Mouse (Mus musculus) cerebellum, adult (tissue): Measurements from ENCODE around the gene Os9.

Experiments used
- ATAC-seq: cut with Nextera tagmentation; 2 replicates; pipeline ENCODE4 v1.9.2; 2017; ENCODE audit warnings: mild to moderate bottlenecking, moderate library complexity, mixed read lengths; ENCODE audit not compliant: insufficient number of reproducible peaks, low FRiP score, low TSS enrichment

Gene Os9

DNA sequence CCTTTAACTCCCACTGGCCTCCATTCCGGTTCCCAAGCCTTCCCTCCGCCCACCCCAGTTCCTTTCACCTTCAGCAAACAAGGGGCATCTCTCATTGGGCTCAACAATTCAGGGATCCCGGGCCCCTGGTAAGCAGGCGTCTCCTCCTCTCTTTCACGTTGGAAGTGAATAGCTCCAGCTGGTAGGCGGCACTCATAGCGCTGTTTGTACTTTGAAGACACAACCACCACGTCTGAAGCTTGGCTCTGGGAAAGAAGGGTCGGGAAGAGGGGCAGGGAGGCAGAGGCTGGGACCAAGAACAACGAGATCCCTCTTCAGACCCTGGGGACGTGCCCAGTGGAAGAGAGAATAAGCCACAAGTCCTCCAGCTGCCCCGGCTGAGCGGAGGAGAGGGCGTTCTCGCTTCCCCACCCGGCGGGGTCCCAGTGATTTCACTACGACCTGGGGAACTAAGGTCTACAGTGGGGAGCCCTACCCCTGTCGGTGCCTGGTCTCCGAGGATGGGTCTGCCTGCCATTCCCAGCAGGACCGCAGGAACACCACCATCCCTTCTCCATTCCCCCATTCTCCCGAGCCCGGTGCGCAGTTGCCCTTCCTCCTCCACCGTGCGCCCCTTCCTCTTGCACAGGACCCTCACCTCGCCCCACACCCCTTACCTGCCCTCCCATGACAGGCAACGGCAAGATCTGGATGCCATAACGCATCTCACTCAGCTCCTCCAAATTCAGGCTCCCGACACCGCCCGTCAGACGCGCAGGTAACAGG lies 448 bp downstream of the Os9 start:
- ATAC-seq, result 0 out of 2 replicates have a peak, but pooled peaks have one; percentile 7

DNA sequence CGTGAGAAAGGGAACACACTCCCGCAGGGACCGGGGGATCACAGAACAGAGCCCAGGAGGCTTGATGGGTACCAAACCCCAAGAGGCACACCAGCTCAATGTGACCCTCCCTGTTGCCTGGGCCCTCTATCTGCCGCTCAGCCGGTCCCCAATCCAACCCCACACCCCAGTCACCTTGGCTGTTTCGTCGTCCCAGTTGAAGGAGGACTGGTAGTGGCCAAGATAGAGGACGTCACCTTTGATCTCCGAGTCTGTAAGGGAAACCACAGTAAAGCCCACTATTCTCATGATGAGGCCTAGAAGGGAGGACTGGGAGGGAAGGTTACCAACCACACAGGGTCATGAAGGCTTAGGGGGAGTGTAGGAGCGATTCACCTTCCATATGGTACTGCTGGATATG lies 1.7 kb downstream of the Os9 start:
- no peak for ATAC-seq

DNA sequence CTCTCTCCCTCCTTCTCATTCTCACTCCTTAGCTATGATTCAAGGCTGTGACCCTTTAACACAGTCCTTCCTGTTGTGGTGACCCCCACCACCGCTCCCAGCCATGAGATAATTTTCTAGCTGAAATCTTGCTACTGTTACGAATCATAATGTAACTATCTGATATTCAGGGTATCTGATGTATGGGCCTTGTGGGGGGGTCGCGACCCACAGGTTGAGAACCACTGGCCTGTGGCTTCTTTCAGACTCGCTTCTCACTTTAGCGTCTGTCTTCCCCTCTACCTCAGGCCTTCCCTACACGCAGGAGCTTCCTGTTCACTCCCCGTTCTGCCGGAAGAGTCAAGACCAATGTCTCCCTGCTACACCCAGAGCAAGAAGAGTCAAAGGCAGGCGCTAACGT lies 2.5 kb downstream of the Os9 start:
- no peak for ATAC-seq

DNA sequence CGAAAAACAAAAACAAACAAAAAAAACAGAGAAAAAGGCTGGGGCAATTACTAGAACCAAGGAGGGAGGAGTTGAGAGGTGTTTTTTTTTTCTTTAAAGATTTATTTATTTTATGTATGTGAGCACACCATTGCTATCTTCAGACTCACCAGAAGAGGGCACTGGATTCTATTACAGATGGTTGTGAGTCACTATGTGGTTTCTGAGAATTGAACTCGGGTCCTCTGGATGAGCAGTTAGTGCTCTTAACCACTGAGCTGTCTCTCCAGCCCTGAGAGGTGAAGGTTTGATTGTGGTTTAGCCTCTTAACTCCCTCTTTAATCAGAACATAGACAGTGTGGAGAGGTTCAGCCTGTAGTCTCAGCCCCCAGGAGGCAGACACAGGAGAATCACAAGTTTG lies 5.9 kb downstream of the Os9 start:
- ATAC-seq, result no peak

DNA sequence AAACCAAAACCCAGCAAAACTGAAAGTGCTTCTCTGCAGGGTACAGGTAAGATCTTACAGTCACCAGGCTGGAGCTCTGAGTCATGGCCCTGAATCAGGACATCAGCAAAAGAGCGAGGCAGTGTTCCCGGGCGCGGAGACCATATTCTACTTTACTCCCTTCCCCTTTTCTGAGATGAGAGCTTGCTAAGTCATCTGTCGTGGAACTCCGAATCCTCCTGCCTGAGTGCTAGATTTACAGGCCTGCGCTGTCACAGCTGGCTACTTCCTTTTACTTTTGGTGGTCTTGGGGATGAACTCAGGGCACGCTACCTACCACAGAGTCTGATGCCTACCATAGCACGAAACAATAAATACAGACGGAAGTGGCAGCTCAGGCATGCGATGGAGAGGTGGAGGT lies 6.5 kb downstream of the Os9 start:
- no peak for ATAC-seq

DNA sequence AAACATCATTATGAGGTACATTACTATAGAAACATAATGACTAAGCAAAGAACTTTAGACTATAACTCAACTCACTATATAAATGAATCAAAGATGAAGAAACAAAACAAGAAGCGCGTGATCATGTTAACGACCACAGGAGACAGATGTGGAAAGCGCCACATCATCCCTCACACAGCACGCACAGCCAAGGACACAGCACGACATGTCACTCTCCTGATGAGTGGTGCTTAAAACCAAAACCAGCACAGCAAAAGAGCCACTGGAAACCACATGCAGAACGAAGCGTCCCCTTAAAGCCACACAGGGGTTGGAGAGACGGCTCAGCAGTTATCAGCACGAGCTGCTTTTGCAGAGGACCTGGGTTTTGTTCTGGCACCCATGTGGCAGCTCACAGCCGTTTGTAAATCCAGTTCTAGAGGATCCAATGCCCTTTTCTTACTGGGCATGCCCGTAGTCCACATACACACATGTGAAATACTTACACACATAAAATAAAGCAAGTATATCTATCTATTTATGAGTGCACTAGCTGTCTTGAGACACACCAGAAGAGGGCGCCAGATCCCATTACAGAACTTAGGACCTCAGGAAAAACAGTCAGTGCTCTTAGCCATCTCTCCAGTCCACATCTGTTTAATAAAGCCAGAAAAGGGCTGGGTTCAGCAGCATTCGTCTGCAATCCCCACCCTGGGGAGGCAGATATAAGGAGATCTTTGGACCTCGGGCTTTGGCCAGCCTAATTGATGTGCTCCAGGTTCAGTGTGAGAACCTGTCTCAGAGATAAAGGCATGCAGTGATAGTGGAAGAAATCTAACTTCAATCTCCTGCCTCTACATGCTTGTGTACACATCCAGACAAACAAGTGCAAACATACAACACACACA lies 9.7 kb downstream of the Os9 start:
- ATAC-seq, result no peak

DNA sequence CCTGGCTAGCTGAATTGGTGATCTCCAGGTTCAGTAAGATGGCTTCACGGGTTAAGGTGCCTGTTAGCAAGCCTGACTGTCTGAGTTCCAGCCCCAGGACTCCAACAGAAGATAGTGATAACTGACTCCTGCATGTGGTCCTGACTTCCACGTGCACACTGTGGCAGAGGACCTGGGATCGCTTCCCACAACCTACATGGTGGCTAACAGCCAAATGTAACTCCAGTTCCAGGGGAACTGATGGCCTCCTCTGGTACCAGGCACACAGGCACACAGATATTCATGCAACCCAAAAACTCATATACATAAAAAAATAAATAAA lies 12.7 kb downstream of the Os9 start:
- ATAC-seq, result no peak

DNA sequence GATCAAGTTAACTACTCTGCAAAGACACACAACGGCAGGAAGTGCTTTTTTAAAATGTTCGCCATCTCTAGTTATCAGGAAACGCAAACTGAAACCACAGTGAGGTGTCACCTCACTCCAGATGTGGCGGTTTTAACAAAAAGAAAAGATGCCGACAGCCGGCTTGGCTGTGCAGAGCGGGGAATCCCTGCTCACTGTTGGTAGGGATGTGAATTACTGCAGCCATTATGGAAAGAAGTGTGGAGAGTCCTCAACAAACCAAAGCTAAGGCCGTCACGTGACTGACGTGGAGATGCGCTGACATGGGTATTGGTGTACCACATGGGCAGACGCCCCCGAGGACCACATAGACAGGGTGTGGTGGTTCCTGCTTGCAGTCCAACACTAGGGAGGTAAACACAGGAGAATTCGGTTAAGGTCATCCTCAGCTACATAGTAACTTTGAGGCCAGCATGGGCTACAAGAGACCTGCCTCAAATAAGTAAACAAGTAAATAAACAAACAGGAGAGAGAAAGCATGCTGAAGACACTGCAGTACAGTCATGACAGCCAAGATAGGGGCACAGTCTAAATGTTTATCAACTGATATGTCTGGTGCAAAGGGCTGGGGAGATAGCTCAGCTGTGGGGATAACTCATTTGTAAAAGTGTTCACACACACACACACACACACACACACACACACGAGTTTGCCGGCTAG lies 13.2 kb downstream of the Os9 start:
- ATAC-seq, result no peak

DNA sequence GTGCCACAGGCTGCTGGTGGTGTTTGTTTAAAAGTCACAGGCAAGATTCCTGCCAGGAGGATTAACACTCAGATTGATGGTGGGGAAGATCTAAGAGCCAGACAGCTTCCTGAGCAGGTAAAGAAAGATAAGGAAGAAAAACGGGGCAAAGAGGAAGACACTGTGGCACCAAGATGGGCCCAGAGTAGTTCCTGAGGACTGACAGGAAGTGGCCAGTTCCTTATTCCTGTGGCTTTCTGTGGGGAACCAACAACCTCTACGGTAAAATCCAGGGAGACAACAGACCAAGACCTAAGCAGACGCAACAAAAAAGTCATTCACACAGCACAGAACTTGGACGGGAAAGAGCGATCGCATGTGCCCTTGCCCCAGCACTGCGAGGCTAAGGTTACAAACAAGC lies 17.3 kb downstream of the Os9 start:
- ATAC-seq, result no peak

DNA sequence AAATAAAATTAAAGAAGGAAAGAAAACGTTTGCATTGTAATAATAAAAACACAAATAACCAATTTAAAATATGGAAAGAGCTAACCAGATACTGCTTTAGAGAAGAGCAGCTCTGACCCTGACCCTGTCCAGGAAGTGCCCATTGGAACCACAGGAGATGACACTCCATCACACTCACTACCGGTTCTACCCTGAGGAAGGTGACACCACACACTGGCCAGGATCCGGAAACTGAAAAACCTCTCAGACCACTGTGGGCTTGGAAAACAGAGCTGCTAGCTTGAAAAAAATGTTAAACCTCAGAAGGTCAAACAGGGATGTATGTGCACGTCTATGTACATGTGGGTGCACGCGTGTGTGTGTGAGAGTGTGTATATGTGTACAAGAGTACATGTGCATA lies 19.8 kb downstream of the Os9 start:
- no peak for ATAC-seq

DNA sequence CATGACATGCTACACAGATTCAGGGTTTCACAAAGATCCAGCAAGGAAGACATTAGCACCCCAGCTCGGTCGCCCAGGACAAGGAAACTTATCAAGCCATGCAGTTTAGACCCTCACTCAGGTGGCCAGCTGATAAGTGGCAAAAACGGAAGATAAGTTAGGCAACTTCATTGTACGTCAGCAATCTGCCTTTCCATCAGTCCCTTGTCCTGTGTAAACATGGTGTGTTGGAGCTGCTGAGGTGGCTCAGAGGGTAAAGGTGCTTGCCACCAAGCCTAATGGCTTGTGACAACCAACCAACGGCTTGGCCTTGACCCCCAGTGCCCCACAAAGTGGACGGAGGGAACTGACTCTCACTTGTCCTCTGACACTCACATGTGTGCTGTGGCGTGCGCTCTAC lies 20.5 kb downstream of the Os9 start:
- no peak for ATAC-seq

DNA sequence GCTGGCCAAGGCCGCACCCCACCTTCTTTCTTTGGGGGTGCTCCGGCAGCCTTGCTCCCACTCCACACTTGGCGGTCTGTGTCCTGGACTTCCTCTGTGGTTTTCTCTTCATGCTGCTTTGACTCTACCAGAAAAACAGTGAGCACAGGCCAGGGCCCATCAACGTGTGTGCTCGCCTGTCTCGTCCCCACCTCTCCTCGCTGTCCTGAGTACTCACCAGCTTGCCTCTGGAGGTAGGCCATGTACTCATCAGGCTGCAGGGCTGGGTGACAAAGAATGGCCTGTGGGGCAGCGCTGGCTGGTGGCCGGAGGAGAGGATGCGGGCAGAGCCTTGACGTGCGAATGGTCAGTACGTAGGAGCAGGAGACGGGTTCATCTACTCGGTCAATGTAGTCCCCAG lies 21.1 kb downstream of the Os9 start:
- ATAC-seq, result no peak

DNA sequence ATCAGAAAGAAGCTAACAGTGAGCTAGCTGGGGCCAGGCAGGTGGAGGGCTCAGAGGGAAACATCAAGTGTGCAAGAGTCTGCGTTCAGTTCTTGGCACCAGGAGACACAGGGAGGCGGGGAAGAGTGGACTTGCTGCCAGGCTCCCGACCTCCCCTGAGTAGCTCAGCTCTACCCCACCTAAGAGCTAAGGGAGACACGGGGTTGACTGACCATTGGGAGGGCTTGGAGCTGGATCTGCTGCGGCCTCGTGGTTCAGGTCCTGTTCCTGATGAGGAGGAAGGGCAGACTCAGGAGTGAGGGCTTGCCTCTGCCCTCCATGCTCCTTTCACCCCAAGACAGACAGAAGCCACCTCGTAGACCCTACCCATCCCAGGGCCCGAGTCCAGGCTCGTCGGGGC lies 21.7 kb downstream of the Os9 start:
- ATAC-seq, result no peak

DNA sequence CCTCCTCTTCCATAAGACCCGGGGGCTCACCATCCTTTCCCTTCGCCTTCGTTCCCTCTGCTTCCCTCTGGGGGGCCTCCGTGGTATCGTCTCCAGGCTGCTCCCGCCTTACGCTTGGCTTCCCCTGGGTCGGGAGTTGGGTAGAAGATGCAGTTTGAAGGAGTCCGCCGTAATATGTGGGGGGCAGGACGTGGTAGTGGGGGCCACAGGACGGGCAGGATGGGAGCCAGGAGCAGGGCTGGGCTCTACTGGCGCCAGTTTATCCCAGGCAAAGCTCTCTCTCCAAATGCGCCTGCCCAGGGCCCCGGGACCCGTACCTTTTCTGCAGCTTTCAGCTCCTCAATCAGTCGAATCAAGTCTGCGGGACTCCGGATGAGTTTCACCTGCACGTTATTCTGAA lies 22.4 kb downstream of the Os9 start:
- no peak for ATAC-seq

DNA sequence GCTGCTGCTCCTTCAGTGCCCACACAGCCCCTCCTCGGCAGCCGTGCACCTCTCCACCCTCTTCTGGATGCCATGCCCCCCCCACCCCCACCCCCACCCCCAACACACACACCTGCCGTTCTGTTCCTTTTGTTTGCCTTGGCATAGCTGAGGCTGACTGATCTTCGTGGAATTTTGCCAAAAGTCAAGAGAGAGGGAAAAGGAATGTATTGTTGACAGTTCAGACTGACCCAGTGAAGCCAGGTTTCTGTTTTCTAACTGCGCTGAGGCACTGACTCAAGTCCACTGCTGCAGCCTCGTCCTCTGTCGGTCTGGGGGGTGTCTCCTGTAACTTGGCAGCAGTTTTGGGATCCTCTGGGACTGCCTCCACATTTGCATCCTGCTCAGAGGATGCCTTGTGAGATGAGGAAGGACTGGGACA lies 26.5 kb downstream of the Os9 start:
- no peak for ATAC-seq

DNA sequence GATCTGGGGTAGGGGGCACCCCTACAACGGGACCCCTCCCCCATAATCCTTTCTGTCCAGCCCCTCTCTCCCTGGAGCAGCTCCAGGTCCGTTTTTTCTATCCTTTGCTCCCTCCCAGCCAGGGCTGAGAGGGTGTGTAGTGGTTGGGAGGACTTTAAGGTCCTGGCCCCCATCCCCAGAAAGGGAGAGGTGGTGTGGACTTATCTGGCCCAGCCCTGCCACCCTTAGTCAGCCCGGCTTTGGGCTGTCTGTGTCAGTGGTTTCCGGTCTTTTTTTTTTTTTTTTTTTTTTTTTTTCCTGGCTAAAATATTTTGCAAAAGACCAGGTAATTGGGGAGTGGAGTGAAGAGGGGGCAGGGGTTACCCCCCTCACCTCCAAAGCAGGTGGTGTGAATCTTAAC lies 28.2 kb downstream of the Os9 start:
- no peak for ATAC-seq

DNA sequence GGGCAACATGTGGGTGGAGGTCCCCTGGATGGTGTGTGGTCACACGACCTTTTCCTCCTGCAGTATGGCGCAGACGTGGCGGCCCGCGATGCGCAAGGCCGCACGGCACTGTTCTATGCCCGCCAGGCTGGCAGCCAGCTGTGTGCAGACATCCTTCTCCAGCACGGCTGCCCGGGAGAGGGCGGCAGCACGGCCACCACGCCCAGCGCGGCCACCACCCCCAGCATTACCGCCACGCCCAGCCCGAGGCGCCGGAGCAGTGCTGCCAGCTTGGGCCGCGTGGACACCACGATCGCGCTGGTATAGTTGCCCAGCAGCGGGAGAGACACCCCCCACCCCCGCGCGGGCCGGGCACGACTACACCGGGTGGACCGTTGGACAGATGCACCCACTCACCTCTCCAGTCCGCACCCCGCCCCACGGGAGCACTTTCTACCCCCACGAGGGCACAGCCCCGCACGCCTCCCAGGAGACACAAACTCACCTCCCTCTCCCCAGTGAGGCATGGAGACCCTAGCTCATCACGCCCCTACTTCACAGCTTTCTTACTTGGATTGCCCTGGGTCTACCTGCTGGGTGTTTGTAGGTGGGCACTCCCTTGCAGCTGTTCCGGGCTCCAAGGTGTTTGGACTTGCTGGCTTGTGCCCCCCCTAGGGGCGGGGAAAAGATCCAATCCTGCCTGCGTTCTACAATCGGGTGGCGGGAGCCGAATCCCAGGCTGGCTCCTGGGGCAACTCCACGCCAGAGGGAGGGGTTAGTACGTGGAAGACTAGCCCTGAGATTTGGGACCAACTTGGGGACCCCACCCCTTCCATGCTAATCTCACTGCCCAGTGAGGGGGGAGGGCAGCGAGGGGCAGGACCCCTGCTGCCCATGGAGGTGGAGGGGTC lies 29.2 kb downstream of the Os9 start:
- ATAC-seq, result no peak

DNA sequence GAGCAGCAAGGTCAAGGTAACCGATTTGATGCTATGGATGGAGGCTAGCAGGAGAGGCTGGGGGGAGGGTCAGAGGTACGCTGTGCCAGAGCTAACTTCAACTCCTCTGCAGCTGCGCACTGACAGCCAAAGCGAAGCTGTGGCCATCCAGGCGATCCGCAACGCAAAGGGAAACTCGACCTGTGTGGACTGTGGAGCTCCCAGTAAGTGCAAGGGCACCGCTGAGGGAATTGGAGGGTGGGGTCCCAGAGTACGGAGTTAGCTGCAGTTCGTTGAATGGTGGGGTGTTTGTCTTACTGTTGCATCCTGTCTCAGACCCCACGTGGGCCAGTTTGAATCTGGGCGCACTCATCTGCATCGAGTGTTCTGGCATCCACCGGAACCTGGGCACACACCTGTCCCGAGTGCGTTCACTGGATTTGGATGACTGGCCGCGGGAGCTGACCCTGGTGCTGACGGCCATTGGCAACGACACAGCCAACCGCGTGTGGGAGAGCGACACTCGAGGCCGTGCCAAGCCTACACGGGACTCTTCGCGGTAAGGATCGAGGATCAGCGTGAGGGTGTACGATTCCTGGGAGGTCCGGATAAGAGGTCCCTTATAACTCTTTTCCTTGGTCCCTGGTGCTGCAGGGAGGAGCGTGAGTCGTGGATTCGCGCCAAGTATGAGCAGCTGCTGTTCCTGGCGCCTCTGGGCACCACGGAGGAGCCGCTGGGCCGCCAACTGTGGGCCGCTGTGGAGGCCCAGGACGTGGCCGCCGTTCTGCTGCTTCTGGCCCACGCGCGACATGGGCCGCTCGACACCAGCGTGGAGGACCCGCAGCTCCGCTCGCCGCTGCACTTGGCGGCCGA lies 30.1 kb downstream of the Os9 start:
- no peak for ATAC-seq

DNA sequence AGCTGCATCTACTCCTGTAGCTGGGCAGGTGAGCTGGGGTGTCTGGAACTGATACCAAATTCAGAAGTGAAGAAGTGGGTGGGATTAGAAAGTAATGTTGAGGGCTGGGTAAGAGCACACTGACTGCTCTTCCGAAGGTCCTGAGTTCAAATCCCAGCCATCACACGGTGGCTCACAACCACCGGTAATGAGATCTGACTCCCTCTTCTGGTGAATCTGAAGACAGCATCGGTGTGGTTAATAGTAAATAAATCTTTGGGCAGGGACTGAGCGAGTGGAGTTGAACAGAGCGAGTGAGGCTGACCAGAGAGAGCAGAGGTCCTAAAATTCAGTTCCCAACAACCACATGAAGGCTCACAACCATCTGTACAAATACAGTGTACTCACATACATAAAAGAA lies 35.3 kb downstream of the Os9 start:
- ATAC-seq, result no peak
